Mouse (Mus musculus) liver, embryonic 14.5 days (tissue): ENCODE results near the gene Plscr5. TPM values are rescaled to one million over a fixed set of nuclear protein-coding genes. Genes with fewer than 3 reads are reported as not detected.

ENCODE experiments used
- ATAC-seq: fragments of 200-750 bp; cut with Nextera tagmentation; 2 replicates; pipeline ENCODE4 v1.8.0; 2017; ENCODE audit warnings: moderate number of reproducible peaks, mild to moderate bottlenecking, moderate library complexity; ENCODE audit not compliant: insufficient read depth
- DNase-seq, 3 experiments: peaks; one replicate each; pipeline ENCODE4 v3.0.0-alpha.2; 2012 to 2013; ENCODE audit warnings: low read depth in 3 of 3, low spot score in 3 of 3
- H3K27ac ChIP-seq: fragments of 300-500 bp; sonication (generic); 2 replicates; pipeline ENCODE4 v1.5.1; 2014; ENCODE audit warnings: moderate library complexity, mild to moderate bottlenecking, control low read depth, inconsistent platforms
- H3K27me3 ChIP-seq: fragments of 300-500 bp; sonication (generic); 2 replicates; pipeline ENCODE4 v1.6.1; 2014; ENCODE audit warnings: mild to moderate bottlenecking, low read length, moderate library complexity; ENCODE audit not compliant: control insufficient read depth, insufficient read depth
- H3K36me3 ChIP-seq: fragments of 300-500 bp; sonication (generic); replicated peaks from 2 replicates; pipeline ENCODE4 v1.6.1; 2014; ENCODE audit warnings: low read depth; ENCODE audit not compliant: control insufficient read depth, insufficient read depth
- H3K4me1 ChIP-seq, 2 experiments: fragments of 200-500 bp in 1 of 2; fragments of 300-500 bp in 1 of 2; sonication (generic) in 1 of 2; replicated peaks; 2 replicates each; pipeline ENCODE4 v1.6.1; 2012 to 2014; ENCODE audit warnings: antibody characterized with exemption in 1 of 2, inconsistent platforms in 1 of 2, low read length in 1 of 2; ENCODE audit not compliant: control insufficient read depth in 2 of 2, insufficient read depth in 2 of 2
- H3K4me2 ChIP-seq: fragments of 300-500 bp; sonication (generic); 2 replicates; pipeline ENCODE4 v1.6.1; 2014; ENCODE audit warnings: low read depth, mild to moderate bottlenecking, control low read depth, moderate library complexity
- H3K4me3 ChIP-seq, 2 experiments: fragments of 200-500 bp in 1 of 2; fragments of 300-500 bp in 1 of 2; sonication (generic) in 1 of 2; 2 replicates each; pipeline ENCODE4 v1.5.1; 2012 to 2014; ENCODE audit warnings: low read depth in 2 of 2, low read length in 2 of 2, mild to moderate bottlenecking in 2 of 2, control low read depth in 1 of 2, inconsistent platforms in 1 of 2, moderate library complexity in 1 of 2; ENCODE audit not compliant: insufficient read depth in 1 of 2
- H3K9ac ChIP-seq: fragments of 300-500 bp; sonication (generic); replicated peaks from 2 replicates; pipeline ENCODE4 v1.6.1; 2014; ENCODE audit warnings: mild to moderate bottlenecking, control low read depth, moderate library complexity
- H3K9me3 ChIP-seq: fragments of 300-500 bp; sonication (generic); 2 replicates; pipeline ENCODE4 v1.6.1; 2016; ENCODE audit warnings: low read length, mixed read lengths; ENCODE audit not compliant: control insufficient read depth
- CTCF ChIP-seq: IDR thresholded peaks from 2 replicates; pipeline ENCODE4 v1.5.1; 2016; ENCODE audit warnings: antibody characterized with exemption, low read depth, control low read depth
- EP300 ChIP-seq: IDR thresholded peaks from 2 replicates; pipeline ENCODE4 v1.6.1; 2016; ENCODE audit warnings: antibody characterized with exemption, low read depth
- WGBS: fragments of 180-500 bp; shearing (Covaris S2); extraction: QIAGEN DNeasy Blood & Tissue Kit; methylation state at CpG from one replicate; pipeline ENCODE4 v1.1.7; 2014; ENCODE audit not compliant: insufficient replicate concordance; 5-methylcytosine and 5-hydroxymethylcytosine counted together
- polyA plus RNA-seq, 2 experiments: library from polyadenylated mRNA; depleted of rRNA in 1 of 2; stranded (reverse) in 1 of 2; unstranded in 1 of 2; fragments of >200 nt; fragmentation: Nextera tagmentation in 1 of 2; extraction: Ambion mirVana in 1 of 2; gene quantifications; 2 replicates each; pipeline versions ENCODE4 v1.2.1 to v1.2.3; 2012 to 2014

Gene Plscr5
- polyA plus RNA-seq, 2 experiments: not detected

DNA sequence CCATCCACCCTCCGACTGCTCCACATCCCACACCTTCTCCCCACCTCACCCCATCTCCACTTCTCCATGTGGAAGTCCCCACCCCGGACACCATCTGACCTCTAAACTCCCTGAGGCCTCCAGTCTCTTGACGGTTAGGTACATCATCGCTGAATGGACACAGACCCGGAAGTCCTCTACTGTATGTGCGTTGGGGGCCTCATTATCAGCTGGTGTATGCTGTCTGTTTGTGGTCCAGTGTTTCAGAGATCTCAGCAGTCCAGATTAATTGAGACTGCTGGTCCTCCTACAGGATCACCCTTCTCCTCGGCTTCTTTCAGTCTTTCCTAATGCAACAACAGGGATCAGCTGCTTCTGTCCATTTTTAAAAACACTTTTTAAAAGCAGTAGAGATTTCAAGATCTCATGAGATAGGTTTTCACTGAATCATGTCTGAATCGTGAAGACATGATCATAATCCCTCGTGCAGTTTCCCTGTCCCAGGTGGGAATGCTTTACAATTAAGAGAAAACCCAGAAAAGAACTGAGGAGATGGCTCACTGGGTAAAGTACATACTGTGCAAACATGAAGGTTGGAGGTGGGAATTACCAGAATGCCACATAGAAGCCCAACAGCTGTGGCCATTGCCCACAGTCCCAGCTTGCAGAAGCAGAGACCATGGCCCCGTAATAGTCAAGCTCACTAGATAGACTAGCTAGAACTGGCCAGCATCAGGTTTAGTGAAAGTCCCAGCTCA, 61.0 kb downstream of the Plscr5 start:
- TF ChIP-seq CTCF (no peak), EP300 (no peak)
- ATAC-seq: peak; percentile 46; the same call in 1 of the 2 replicates
- no peak overlapping the region; the same call in 1 of the 2 replicates for H3K9ac ChIP-seq
- H3K4me3 ChIP-seq: no peak overlapping the region
- no peaks in the 10 kb centered on the region for H3K36me3 ChIP-seq
- peaks cover 2 to 17% of the 10 kb centered on the region in 2 experiments; a peak in 3 of 4 replicates for H3K4me1 ChIP-seq
- H3K9me3 ChIP-seq: no peaks in the 10 kb centered on the region
- DNase-seq: no peak
- H3K27ac ChIP-seq: no peak overlapping the region
- WGBS: 32% methylated on average over 10 of the region's 10 CpGs
- no peaks in the 10 kb centered on the region for H3K27me3 ChIP-seq
- peak overlapping the region; percentile 45 for H3K4me2 ChIP-seq

Other genes with a start within 250 kb of the Plscr5 start
- gene Plscr1, start 56.8 kb downstream of the Plscr5 start, polyA plus RNA-seq (2012; rRNA removed): 8.1 and 12.3 TPM in 2 replicates
- gene Plscr1, start 56.8 kb downstream of the Plscr5 start, polyA plus RNA-seq (2014; fragmentation: Nextera tagmentation; extraction: Ambion mirVana): 23.0 and 26.2 TPM in 2 replicates
- 0.12 and 0.16 TPM in 2 replicates for gene Plscr2, start 82.7 kb downstream of the Plscr5 start, polyA plus RNA-seq (2012; rRNA removed)
- 0.40 and 0.46 TPM in 2 replicates for gene Plscr2, start 82.7 kb downstream of the Plscr5 start, polyA plus RNA-seq (2014; fragmentation: Nextera tagmentation; extraction: Ambion mirVana)
- gene 1700057G04Rik, start 116.4 kb downstream of the Plscr5 start, polyA plus RNA-seq (2012; rRNA removed): not detected in 2 replicates
- gene 1700057G04Rik, start 116.4 kb downstream of the Plscr5 start, polyA plus RNA-seq (2014; fragmentation: Nextera tagmentation; extraction: Ambion mirVana): not detected in 2 replicates